Mouse (Mus musculus): ENCODE data around the gene Artn.

DNA sequence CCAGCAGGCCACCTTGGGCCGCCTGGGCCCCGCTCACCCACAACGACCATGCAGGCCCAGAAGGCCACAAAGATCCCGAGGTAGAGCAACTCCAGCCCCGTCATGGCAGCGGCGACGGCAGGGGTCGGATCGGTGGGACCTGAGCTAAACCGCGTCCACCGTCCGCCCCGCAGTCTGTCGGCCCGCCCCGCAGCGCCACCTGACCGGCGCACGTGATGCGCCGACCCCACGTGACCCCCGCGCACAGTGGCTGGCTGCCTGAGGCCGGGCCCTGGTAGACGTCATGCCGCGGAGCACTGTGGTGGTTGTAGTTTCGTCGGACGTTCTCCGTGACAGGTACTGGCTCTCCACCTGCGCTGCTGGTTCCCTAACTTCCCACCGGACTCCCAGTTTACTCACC is 42.4 kb downstream of the Artn start, which contains the start of gene Atp6v0b:
- TF ChIP-seq CTCF (IDR thresholded peaks at IDR 0.05) = 0 out of 2 replicates have a peak, but pooled peaks have one; percentile 4
- TF ChIP-seq EP300 (IDR thresholded peaks at IDR 0.05) = no peak
